Mouse (Mus musculus) MEL (cell line): ENCODE data around the gene Spata45. TPM values are rescaled to one million over a fixed set of nuclear protein-coding genes. Genes with fewer than 3 reads are reported as not detected.

ENCODE experiments used
- DNase-seq: peaks from one replicate; pipeline ENCODE4 v3.0.0; 2011; ENCODE audit warnings: low read depth, low spot score
- H3K27ac ChIP-seq: 2 replicates; pipeline ENCODE4 v1.5.1; 2012; ENCODE audit warnings: low read depth, mild to moderate bottlenecking, control low read depth, low read length, moderate library complexity; ENCODE audit not compliant: control insufficient read depth
- H3K27me3 ChIP-seq, 2 experiments: fragments of 150-350 bp in 1 of 2; sonication (generic) in 1 of 2; 2 replicates each; pipeline ENCODE4 v1.6.1; 2012; ENCODE audit warnings: low read length in 2 of 2, mild to moderate bottlenecking in 2 of 2, improper control_type of control experiment in 1 of 2, moderate library complexity in 1 of 2; ENCODE audit not compliant: insufficient read depth in 2 of 2, control insufficient read depth in 1 of 2
- H3K36me3 ChIP-seq, 2 experiments: 2 replicates each; pipeline ENCODE4 v1.6.1; 2012 to 2014; ENCODE audit warnings: low read length in 2 of 2, improper control_type of control experiment in 1 of 2, inconsistent platforms in 1 of 2, mild to moderate bottlenecking in 1 of 2; ENCODE audit not compliant: insufficient read depth in 2 of 2, control insufficient read depth in 1 of 2
- H3K4me1 ChIP-seq, 2 experiments: fragments of 150-350 bp in 1 of 2; sonication (generic) in 1 of 2; 2 replicates each; pipeline ENCODE4 v1.6.1; 2012; ENCODE audit warnings: low read length in 2 of 2, improper control_type of control experiment in 1 of 2, mild to moderate bottlenecking in 1 of 2; ENCODE audit not compliant: insufficient read depth in 2 of 2, control insufficient read depth in 1 of 2
- H3K4me3 ChIP-seq, 2 experiments: fragments of 150-350 bp in 1 of 2; sonication (generic) in 1 of 2; 2 replicates each; pipeline ENCODE4 v1.5.1; 2012; ENCODE audit warnings: low read depth in 2 of 2, low read length in 2 of 2, mild to moderate bottlenecking in 2 of 2, moderate library complexity in 2 of 2, control low read depth in 1 of 2, improper control_type of control experiment in 1 of 2; ENCODE audit not compliant: control insufficient read depth in 1 of 2, insufficient read depth in 1 of 2
- H3K79me2 ChIP-seq: 2 replicates; pipeline ENCODE4 v1.6.1; 2012; ENCODE audit warnings: mild to moderate bottlenecking, low read length, moderate library complexity; ENCODE audit not compliant: control insufficient read depth, poor library complexity, insufficient read depth
- H3K9ac ChIP-seq: 2 replicates; pipeline ENCODE4 v1.6.1; 2012; ENCODE audit warnings: low read depth, mild to moderate bottlenecking, control low read depth, low read length, moderate library complexity; ENCODE audit not compliant: control insufficient read depth, poor library complexity, severe bottlenecking
- H3K9me3 ChIP-seq: fragments of 150-350 bp; sonication (generic); replicated peaks from 2 replicates; pipeline ENCODE4 v1.6.1; 2012; ENCODE audit warnings: mild to moderate bottlenecking, low read length, improper control_type of control experiment, moderate library complexity; ENCODE audit not compliant: insufficient read depth
- CTCF ChIP-seq, 3 experiments: IDR thresholded peaks in 2 of 3; conservative IDR thresholded peaks in 1 of 3; 2 replicates each; pipeline ENCODE4 v1.5.1; 2011 to 2012; ENCODE audit warnings: low read length in 3 of 3, low read depth in 2 of 3, mild to moderate bottlenecking in 2 of 3, improper control_type of control experiment in 1 of 3, inconsistent platforms in 1 of 3, mixed read lengths in 1 of 3, moderate library complexity in 1 of 3; ENCODE audit not compliant: control insufficient read depth in 1 of 3, insufficient read depth in 1 of 3, poor library complexity in 1 of 3, severe bottlenecking in 1 of 3
- ELF1 ChIP-seq: IDR thresholded peaks from 2 replicates; pipeline ENCODE4 v1.6.1; 2014; ENCODE audit warnings: low read depth, mild to moderate bottlenecking, inconsistent platforms, low read length, improper control_type of control experiment, moderate library complexity
- GABPA ChIP-seq: IDR thresholded peaks from 2 replicates; pipeline ENCODE4 v1.6.1; 2012; ENCODE audit warnings: low read depth, mild to moderate bottlenecking, inconsistent platforms, low read length, improper control_type of control experiment, moderate library complexity
- GATA1 ChIP-seq: IDR thresholded peaks from 2 replicates; pipeline ENCODE4 v1.6.1; 2011; ENCODE audit warnings: low read depth, low read length, improper control_type of control experiment
- JUND ChIP-seq: IDR thresholded peaks from 2 replicates; pipeline ENCODE4 v1.6.1; 2011; ENCODE audit warnings: low read depth, mild to moderate bottlenecking, improper control_type of control experiment, low read length
- MEF2A ChIP-seq: IDR thresholded peaks from 2 replicates; pipeline ENCODE4 v1.6.1; 2014; ENCODE audit warnings: low read depth, mild to moderate bottlenecking, inconsistent platforms, low read length, improper control_type of control experiment; ENCODE audit not compliant: poor library complexity, insufficient replicate concordance, severe bottlenecking; ENCODE audit errors: extremely low read depth
- MXI1 ChIP-seq: IDR thresholded peaks from 2 replicates; pipeline ENCODE4 v1.6.1; 2011; ENCODE audit warnings: mild to moderate bottlenecking, low read depth, low read length, improper control_type of control experiment
- MYB ChIP-seq: IDR thresholded peaks from 2 replicates; pipeline ENCODE4 v1.6.1; 2011; ENCODE audit warnings: mild to moderate bottlenecking, low read depth, low read length, improper control_type of control experiment
- NELFE ChIP-seq: IDR thresholded peaks from 2 replicates; pipeline ENCODE4 v1.6.1; 2011; ENCODE audit warnings: low read depth, low read length, improper control_type of control experiment
- POLR2AphosphoS2 ChIP-seq: IDR thresholded peaks from 2 replicates; pipeline ENCODE4 v1.6.1; 2011; ENCODE audit warnings: low read length, improper control_type of control experiment
- POLR2AphosphoS5 ChIP-seq: IDR thresholded peaks from 2 replicates; pipeline ENCODE4 v1.6.1; 2012; ENCODE audit warnings: low read depth, borderline replicate concordance, mild to moderate bottlenecking, inconsistent platforms, low read length, moderate library complexity, mixed read lengths
- RAD21 ChIP-seq: IDR thresholded peaks from 2 replicates; pipeline ENCODE4 v1.6.1; 2011; ENCODE audit warnings: mild to moderate bottlenecking, low read depth, low read length, improper control_type of control experiment
- RCOR1 ChIP-seq: IDR thresholded peaks from 2 replicates; pipeline ENCODE4 v1.6.1; 2012; ENCODE audit warnings: low read depth, mild to moderate bottlenecking, inconsistent platforms, low read length, improper control_type of control experiment
- SMC3 ChIP-seq: IDR thresholded peaks from 2 replicates; pipeline ENCODE4 v1.6.1; 2011; ENCODE audit warnings: low read depth, low read length, improper control_type of control experiment
- UBTF ChIP-seq: IDR thresholded peaks from 2 replicates; pipeline ENCODE4 v1.6.1; 2012; ENCODE audit warnings: low read depth, mild to moderate bottlenecking, inconsistent platforms, low read length, improper control_type of control experiment, moderate library complexity, borderline replicate concordance; ENCODE audit not compliant: insufficient read depth
- USF1 ChIP-seq: IDR thresholded peaks from 2 replicates; pipeline ENCODE4 v1.6.1; 2014; ENCODE audit warnings: low read depth, mild to moderate bottlenecking, inconsistent platforms, low read length, improper control_type of control experiment, moderate library complexity
- USF2 ChIP-seq, 2 experiments: IDR thresholded peaks; 2 replicates each; pipeline ENCODE4 v1.6.1; 2011 to 2012; ENCODE audit warnings: improper control_type of control experiment in 2 of 2, low read length in 2 of 2, borderline replicate concordance in 1 of 2, inconsistent platforms in 1 of 2, low read depth in 1 of 2, mild to moderate bottlenecking in 1 of 2; ENCODE audit not compliant: insufficient read depth in 1 of 2
- ZC3H11A ChIP-seq: IDR thresholded peaks from 2 replicates; pipeline ENCODE4 v1.6.1; 2012; ENCODE audit warnings: low read depth, mild to moderate bottlenecking, inconsistent platforms, low read length, improper control_type of control experiment
- ZKSCAN1 ChIP-seq: IDR thresholded peaks from 2 replicates; pipeline ENCODE4 v1.6.1; 2012; ENCODE audit warnings: low read depth, mild to moderate bottlenecking, inconsistent platforms, low read length, improper control_type of control experiment, moderate library complexity
- ZNF384 ChIP-seq: IDR thresholded peaks from 2 replicates; pipeline ENCODE4 v1.6.1; 2012; ENCODE audit warnings: low read depth, mild to moderate bottlenecking, inconsistent platforms, low read length, improper control_type of control experiment
- polyA plus RNA-seq, 2 experiments: library from polyadenylated mRNA; stranded (reverse) in 1 of 2; unstranded in 1 of 2; fragments of >175 nt in 1 of 2; fragments of >200 nt in 1 of 2; gene quantifications; 2 replicates each; pipeline versions ENCODE4 v1.2.1 to v1.2.4; 2012; ENCODE audit warnings: low replicate concordance in 2 of 2, low read depth in 1 of 2; ENCODE audit not compliant: insufficient read length in 2 of 2, insufficient read depth in 1 of 2, missing spikeins in 1 of 2
- total RNA-seq: library from RNA; depleted of rRNA; stranded (reverse); fragments of 300-350 nt; gene quantifications from 2 replicates; pipeline ENCODE4 v1.2.3, GENCODE M21; 2012

Gene Spata45
- total and polyA plus RNA-seq, 3 experiments: 0.75 TPM; not detected in 2

- Histone ChIP-seq H3K27ac (no peak overlapping the region), H3K36me3 (no peaks in the 10 kb centered on the region), H3K4me3 (no peak overlapping the region), H3K9ac (no peak overlapping the region), H3K9me3 (no peaks in the 10 kb centered on the region), H3K79me2 (no peaks in the 10 kb centered on the region), H3K27me3 (no peaks in the 10 kb centered on the region), H3K4me1 (no peaks in the 10 kb centered on the region)
- no peak for DNase-seq
- TF ChIP-seq SMC3: no peak; the same call in 1 of the 2 replicates
- TF ChIP-seq MEF2A: no peak
- peak; percentile 14 for TF ChIP-seq RAD21
- no peak for TF ChIP-seq RCOR1
- TF ChIP-seq CTCF (IDR thresholded peaks at IDR 0.05 in 2 of 3, conservative IDR thresholded peaks at IDR 0.05 in 1 of 3; ENCODE audit: control insufficient read depth in 1 of 3, insufficient read depth in 1 of 3, low read depth in 2 of 3, low read length in 3 of 3, poor library complexity in 1 of 3, severe bottlenecking in 1 of 3): peak in 2 of 3 experiments; percentile 12 to 31; a peak in 2 of 6 replicates
Measured at GRCm38 (mm10) chr1:190996346-190996877, 40.0 kb upstream of the Spata45 start.

GRCm38 (mm10) chr1:190998027-190998426 lies 38.4 kb upstream of the Spata45 start:
- H3K79me2 ChIP-seq: no peaks in the 10 kb centered on the region
- no peak overlapping the region for H3K9ac ChIP-seq
- H3K27ac ChIP-seq: no peak overlapping the region
- no peaks in the 10 kb centered on the region for H3K9me3 ChIP-seq
- TF ChIP-seq USF1 (no peak), USF2 (IDR thresholded peaks at IDR 0.05; ENCODE audit: borderline replicate concordance in 1 of 2, insufficient read depth in 1 of 2, low read depth in 1 of 2, low read length in 2 of 2) (no peak), MEF2A (no peak), JUND (no peak), GATA1 (no peak), MYB (no peak), ELF1 (no peak), POLR2AphosphoS5 (no peak), ZNF384 (no peak), POLR2AphosphoS2 (no peak)
- H3K27me3 ChIP-seq: no peaks in the 10 kb centered on the region
- no peaks in the 10 kb centered on the region for H3K36me3 ChIP-seq
- H3K4me1 ChIP-seq: no peaks in the 10 kb centered on the region
- DNase-seq: peak; percentile 25
- H3K4me3 ChIP-seq: no peak overlapping the region

DNA sequence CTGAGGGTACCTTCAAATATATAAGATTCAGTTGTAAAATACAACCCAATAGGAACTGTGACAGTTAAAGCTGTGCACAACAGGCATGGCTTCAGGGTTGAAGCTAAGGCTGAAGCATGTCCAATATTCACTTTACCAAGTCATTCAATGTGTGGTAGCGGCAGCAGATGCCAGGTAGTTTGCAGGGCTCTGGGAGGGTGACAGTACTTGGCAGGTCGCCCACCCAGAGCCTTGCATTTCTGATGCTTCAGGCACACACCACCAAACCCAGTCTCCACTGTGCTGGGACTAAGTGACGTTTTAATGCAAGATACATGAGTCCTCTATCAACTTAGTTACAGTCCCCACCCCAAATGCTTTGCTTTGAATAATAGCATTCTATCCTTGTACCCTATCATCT lies 35.8 kb upstream of the Spata45 start:
- Histone ChIP-seq H3K4me3 (no peak overlapping the region), H3K9me3 (no peaks in the 10 kb centered on the region), H3K27ac (no peak overlapping the region), H3K79me2 (no peaks in the 10 kb centered on the region), H3K27me3 (no peaks in the 10 kb centered on the region), H3K4me1 (no peaks in the 10 kb centered on the region), H3K36me3 (no peaks in the 10 kb centered on the region), H3K9ac (no peak overlapping the region)
- no peak for DNase-seq
- TF ChIP-seq ZC3H11A (no peak), POLR2AphosphoS2 (no peak), USF2 (IDR thresholded peaks at IDR 0.05; ENCODE audit: borderline replicate concordance in 1 of 2, insufficient read depth in 1 of 2, low read depth in 1 of 2, low read length in 2 of 2) (no peak), MXI1 (no peak), CTCF (IDR thresholded peaks at IDR 0.05 in 2 of 3, conservative IDR thresholded peaks at IDR 0.05 in 1 of 3; ENCODE audit: control insufficient read depth in 1 of 3, insufficient read depth in 1 of 3, low read depth in 2 of 3, low read length in 3 of 3, poor library complexity in 1 of 3, severe bottlenecking in 1 of 3) (no peak), NELFE (no peak), GABPA (no peak), UBTF (no peak), ZKSCAN1 (no peak), SMC3 (no peak), MYB (no peak), MEF2A (no peak)
